Mouse (Mus musculus) liver, embryonic 14.5 days (tissue): ENCODE results near the gene Eif4a1.

Experiments used
- CTCF ChIP-seq: IDR thresholded peaks from 2 replicates; pipeline ENCODE4 v1.5.1; 2016; ENCODE audit warnings: antibody characterized with exemption, low read depth, control low read depth
- EP300 ChIP-seq: IDR thresholded peaks from 2 replicates; pipeline ENCODE4 v1.6.1; 2016; ENCODE audit warnings: antibody characterized with exemption, low read depth

DNA sequence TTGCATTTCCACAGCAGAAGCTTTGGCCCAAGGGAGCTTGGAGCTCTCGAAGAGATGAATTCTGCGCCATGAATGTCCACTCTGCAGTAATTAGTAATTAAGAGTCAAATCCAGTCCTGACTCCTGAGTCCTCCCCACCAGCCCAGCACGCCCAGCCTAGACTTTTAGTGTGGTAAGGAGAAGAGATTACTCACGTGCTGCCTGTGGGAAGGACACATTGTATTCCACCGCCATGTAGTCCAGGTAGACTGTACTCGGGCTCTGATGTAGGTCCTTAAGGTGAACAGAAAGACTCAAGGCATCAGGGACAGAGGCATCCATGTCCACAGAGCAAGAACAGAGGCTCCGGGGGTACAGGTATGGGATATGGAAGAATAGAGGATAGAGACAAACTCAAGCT lies 7.4 kb downstream of the Eif4a1 start:
- TF ChIP-seq CTCF (no peak), EP300 (no peak)
